Mouse (Mus musculus) MEL (cell line): ENCODE results near the gene Nek8.
A peak's percentile ranks its signal among the peaks of the same experiment; 100 is the strongest.

Experiments
- BHLHE40 ChIP-seq: IDR thresholded peaks from 2 replicates; pipeline ENCODE4 v1.6.1; 2012; ENCODE audit warnings: low read depth, mild to moderate bottlenecking, inconsistent platforms, low read length, improper control_type of control experiment, borderline replicate concordance
- CTCF ChIP-seq, 3 experiments: IDR thresholded peaks in 2 of 3; conservative IDR thresholded peaks in 1 of 3; 2 replicates each; pipeline ENCODE4 v1.5.1; 2011 to 2012; ENCODE audit warnings: low read length in 3 of 3, low read depth in 2 of 3, mild to moderate bottlenecking in 2 of 3, improper control_type of control experiment in 1 of 3, inconsistent platforms in 1 of 3, mixed read lengths in 1 of 3, moderate library complexity in 1 of 3; ENCODE audit not compliant: control insufficient read depth in 1 of 3, insufficient read depth in 1 of 3, poor library complexity in 1 of 3, severe bottlenecking in 1 of 3
- E2F4 ChIP-seq: IDR thresholded peaks from 2 replicates; pipeline ENCODE4 v1.6.1; 2011; ENCODE audit warnings: low read depth, low read length, improper control_type of control experiment, borderline replicate concordance
- EP300 ChIP-seq, 2 experiments: IDR thresholded peaks; 2 replicates each; pipeline ENCODE4 v1.6.1; 2011; ENCODE audit warnings: improper control_type of control experiment in 2 of 2, low read length in 2 of 2, low read depth in 1 of 2, mild to moderate bottlenecking in 1 of 2
- MXI1 ChIP-seq: IDR thresholded peaks from 2 replicates; pipeline ENCODE4 v1.6.1; 2011; ENCODE audit warnings: mild to moderate bottlenecking, low read depth, low read length, improper control_type of control experiment
- POLR2A ChIP-seq, 2 experiments: IDR thresholded peaks; 2 replicates each; pipeline ENCODE4 v1.6.1; 2011 to 2012; ENCODE audit warnings: low read length in 2 of 2, mild to moderate bottlenecking in 2 of 2, control low read depth in 1 of 2, improper control_type of control experiment in 1 of 2, low read depth in 1 of 2, moderate library complexity in 1 of 2; ENCODE audit not compliant: control insufficient read depth in 1 of 2, insufficient read depth in 1 of 2, poor library complexity in 1 of 2
- USF2 ChIP-seq, 2 experiments: IDR thresholded peaks; 2 replicates each; pipeline ENCODE4 v1.6.1; 2011 to 2012; ENCODE audit warnings: improper control_type of control experiment in 2 of 2, low read length in 2 of 2, borderline replicate concordance in 1 of 2, inconsistent platforms in 1 of 2, low read depth in 1 of 2, mild to moderate bottlenecking in 1 of 2; ENCODE audit not compliant: insufficient read depth in 1 of 2
- ZNF384 ChIP-seq: IDR thresholded peaks from 2 replicates; pipeline ENCODE4 v1.6.1; 2012; ENCODE audit warnings: low read depth, mild to moderate bottlenecking, inconsistent platforms, low read length, improper control_type of control experiment

GRCm38 (mm10) chr11:78189234-78190040 lies 13.0 kb upstream of the Nek8 start:
- no peak for TF ChIP-seq E2F4
- TF ChIP-seq MXI1, result peak; percentile 88; the same call in 1 of the 2 replicates
- TF ChIP-seq POLR2A (IDR thresholded peaks at IDR 0.05; ENCODE audit: control insufficient read depth in 1 of 2, insufficient read depth in 1 of 2, low read depth in 1 of 2, low read length in 2 of 2, poor library complexity in 1 of 2), result peak in 1 of 2 experiments; percentile 38; a peak in 1 of 4 replicates
- no peak for TF ChIP-seq CTCF (IDR thresholded peaks at IDR 0.05 in 2 of 3, conservative IDR thresholded peaks at IDR 0.05 in 1 of 3; ENCODE audit: control insufficient read depth in 1 of 3, insufficient read depth in 1 of 3, low read depth in 2 of 3, low read length in 3 of 3, poor library complexity in 1 of 3, severe bottlenecking in 1 of 3)
- no peak for TF ChIP-seq ZNF384
- TF ChIP-seq EP300 (IDR thresholded peaks at IDR 0.05; ENCODE audit: low read depth in 1 of 2, low read length in 2 of 2), result no peak
- no peak for TF ChIP-seq USF2 (IDR thresholded peaks at IDR 0.05; ENCODE audit: borderline replicate concordance in 1 of 2, insufficient read depth in 1 of 2, low read depth in 1 of 2, low read length in 2 of 2)
- peak; percentile 91 for TF ChIP-seq BHLHE40
